Mouse (Mus musculus) leukemia stem cell, adult 10-12 weeks (primary cell): ENCODE results near the gene Gm21118. TPM values are rescaled to one million over a fixed set of nuclear protein-coding genes. Genes with fewer than 3 reads are reported as not detected.

ENCODE experiments used
- polyA plus RNA-seq: library from polyadenylated mRNA; stranded (reverse); fragments of >175 nt; gene quantifications from 2 replicates; pipeline ENCODE4 v1.2.3, GENCODE M21; 2012; ENCODE audit warnings: low replicate concordance

Gm21118 gene
- not detected in 2 replicates for polyA plus RNA-seq

DNA sequence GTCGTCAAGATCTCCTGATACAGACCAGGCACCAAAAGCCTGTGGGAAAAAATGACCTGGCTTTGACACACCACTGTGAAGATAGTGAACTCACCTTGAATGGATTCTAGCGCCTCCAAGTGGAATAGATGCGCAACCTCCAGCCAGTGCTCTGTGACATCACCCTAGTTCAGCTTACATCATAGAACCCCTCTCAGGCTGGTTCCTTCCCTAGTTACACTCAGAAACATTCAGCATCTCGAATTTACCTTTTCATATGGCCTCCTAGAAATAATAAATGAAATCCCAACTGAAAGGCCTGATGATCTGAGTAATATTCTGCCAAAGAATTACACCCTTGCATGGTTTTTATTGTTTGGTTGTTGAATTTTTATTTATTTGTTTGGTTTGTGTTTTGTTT is at the start of gene Gm21118:
Gene Gm21118, minus strand, starts transcription at position 101 of the 400 bp plus-strand sequence.

GRCm38 (mm10) chrY:70303187-70303586 is 29.7 kb upstream of the Gm21118 start, which contains the start of the genes Gm29423 and Gm29644:
Gene Gm29423, minus strand, starts transcription at chrY:70303287.
Gene Gm29644, minus strand, starts transcription at chrY:70303343.

Other genes starting within 250 kb of the Gm21118 start
- gene Gm29423, start 29.6 kb upstream of the Gm21118 start, polyA plus RNA-seq, result not detected in 2 replicates
- not detected in 2 replicates for gene Gm29644, start 29.7 kb upstream of the Gm21118 start, polyA plus RNA-seq
- gene Gm20888, start 168.2 kb upstream of the Gm21118 start, polyA plus RNA-seq, result not detected in 2 replicates